9 mouse cellular contexts compared by ENCODE assay signal in genomic region chr2:146835241-146835990, GRCm38 (mm10). TPM values are rescaled to one million over a fixed set of nuclear protein-coding genes. Genes with fewer than 3 reads are reported as not detected.
A peak's percentile ranks its signal among the peaks of the same experiment; 100 is the strongest.
DNase-seq lines count a peak whose midpoint lies in the region; ATAC-seq and TF ChIP-seq lines count a peak whose summit lies in the region.
"Had no signal": no experiment of that assay in that cellular context is flagged by ENCODE, and none has a peak within 500 bp of the region (broad histone marks: within the 10 kb centered on the region; RNA-seq: fewer than 3 reads in every experiment).

No protein-coding gene starts in this region.

- H3K4me1 ChIP-seq in liver, embryonic 11.5 days (replicated peaks; ENCODE audit: control insufficient read depth, insufficient read depth, low read length), result no peaks in the 10 kb centered on the region
- H3K4me1 ChIP-seq in liver, postnatal 0 days (ENCODE audit: insufficient read depth), result no peaks in the 10 kb centered on the region
- peaks cover 7% of the 10 kb centered on the region for H3K4me1 ChIP-seq in embryonic facial prominence, embryonic 14.5 days (ENCODE audit: control insufficient read depth, insufficient read depth, low read length)
- H3K4me1 ChIP-seq in intestine, postnatal 0 days (replicated peaks; ENCODE audit: control insufficient read depth, insufficient read depth, low read length), result 0 out of 2 replicates have a peak, but pooled peaks cover 5% of the 10 kb centered on the region

- H3K4me2 ChIP-seq in liver, embryonic 11.5 days, result peak overlapping the region; percentile 38; the same call in 1 of the 2 replicates
- H3K4me2 ChIP-seq in liver, postnatal 0 days (ENCODE audit: low read depth, low read length), result no peak overlapping the region
- peak overlapping the region; percentile 48 for H3K4me2 ChIP-seq in embryonic facial prominence, embryonic 14.5 days (ENCODE audit: low read depth, low read length)
- H3K4me2 ChIP-seq in intestine, postnatal 0 days (replicated peaks; ENCODE audit: low read depth), result peak overlapping the region; percentile 40

- no peaks in the 10 kb centered on the region for H3K9me3 ChIP-seq in liver, embryonic 11.5 days (ENCODE audit: control insufficient read depth, low read length)
- H3K9me3 ChIP-seq in liver, postnatal 0 days (ENCODE audit: low read length), result no peaks in the 10 kb centered on the region
- no peaks in the 10 kb centered on the region for H3K9me3 ChIP-seq in embryonic facial prominence, embryonic 14.5 days (ENCODE audit: control insufficient read depth, low read length)
- H3K9me3 ChIP-seq in intestine, postnatal 0 days (ENCODE audit: control insufficient read depth), result no peaks in the 10 kb centered on the region

- H3K27me3 ChIP-seq in liver, embryonic 11.5 days (replicated peaks; ENCODE audit: control insufficient read depth, insufficient read depth, low read length), result peaks cover 89% of the 10 kb centered on the region
- peaks cover 90% of the 10 kb centered on the region for H3K27me3 ChIP-seq in liver, postnatal 0 days (ENCODE audit: insufficient read depth, low read length)
- H3K27me3 ChIP-seq in embryonic facial prominence, embryonic 14.5 days (replicated peaks; ENCODE audit: control insufficient read depth, insufficient read depth, low read length), result peaks cover 98% of the 10 kb centered on the region
- H3K27me3 ChIP-seq in intestine, postnatal 0 days (replicated peaks; ENCODE audit: control insufficient read depth, insufficient read depth, low read length), result peaks cover 93% of the 10 kb centered on the region

- no peak overlapping the region for H3K9ac ChIP-seq in liver, embryonic 11.5 days (ENCODE audit: low read depth, low read length)
- no peak overlapping the region for H3K9ac ChIP-seq in liver, postnatal 0 days (replicated peaks)
- no peak overlapping the region for H3K9ac ChIP-seq in embryonic facial prominence, embryonic 14.5 days (ENCODE audit: low read depth, low read length)
- H3K9ac ChIP-seq in intestine, postnatal 0 days (ENCODE audit: low read depth, low read length), result no peak overlapping the region
- H3K9ac ChIP-seq: liver, embryonic 14.5 days had no signal

- no peak for TF ChIP-seq CTCF in liver, postnatal 0 days (IDR thresholded peaks at IDR 0.05; ENCODE audit: low read depth)
- no peak for TF ChIP-seq CTCF in intestine, postnatal 0 days (IDR thresholded peaks at IDR 0.05; ENCODE audit: low read depth)

- no peaks in the 10 kb centered on the region for H3K36me3 ChIP-seq in liver, embryonic 11.5 days (ENCODE audit: control insufficient read depth, insufficient read depth, low read length)
- no peaks in the 10 kb centered on the region for H3K36me3 ChIP-seq in liver, postnatal 0 days (replicated peaks; ENCODE audit: insufficient read depth, low read length)
- no peaks in the 10 kb centered on the region for H3K36me3 ChIP-seq in embryonic facial prominence, embryonic 14.5 days (ENCODE audit: control insufficient read depth, insufficient read depth, low read length)
- no peaks in the 10 kb centered on the region for H3K36me3 ChIP-seq in intestine, postnatal 0 days (ENCODE audit: control insufficient read depth, insufficient read depth)

- H3K4me3 ChIP-seq in liver, embryonic 11.5 days (ENCODE audit: low read depth, low read length), result peak overlapping the region; percentile 14; the same call in 1 of the 2 replicates
- H3K4me3 ChIP-seq in liver, postnatal 0 days (ENCODE audit: low read depth, low read length), result no peak overlapping the region
- H3K4me3 ChIP-seq in embryonic facial prominence, embryonic 14.5 days (ENCODE audit: low read depth, low read length), result peak overlapping the region; percentile 25
- H3K4me3 ChIP-seq in intestine, postnatal 0 days (ENCODE audit: low read depth, low read length), result peak overlapping the region; percentile 21; the same call in 1 of the 2 replicates

- no peak; the same call in 1 of the 2 replicates for ATAC-seq in liver, embryonic 11.5 days (replicated peaks; ENCODE audit: low FRiP score)
- no peak for ATAC-seq in liver, postnatal 0 days
- no peak for ATAC-seq in embryonic facial prominence, embryonic 14.5 days (ENCODE audit: low read depth)
- no peak for ATAC-seq in intestine, postnatal 0 days

- no peak for TF ChIP-seq EP300 in liver, postnatal 0 days (IDR thresholded peaks at IDR 0.05; ENCODE audit: low read depth)

- no peak overlapping the region for H3K27ac ChIP-seq in liver, embryonic 11.5 days (ENCODE audit: low read depth, low read length)
- H3K27ac ChIP-seq in liver, postnatal 0 days (ENCODE audit: low read depth), result no peak overlapping the region
- no peak overlapping the region for H3K27ac ChIP-seq in embryonic facial prominence, embryonic 14.5 days (replicated peaks; ENCODE audit: low read depth, low read length)
- H3K27ac ChIP-seq in intestine, postnatal 0 days (ENCODE audit: low read depth, low read length), result no peak overlapping the region
- H3K27ac ChIP-seq: liver, embryonic 14.5 days had no signal

- 4% methylated on average over 20 of the region's 20 CpGs for WGBS in liver, embryonic 11.5 days
- 3% methylated on average over 20 of the region's 20 CpGs for WGBS in liver, postnatal 0 days (ENCODE audit: insufficient replicate concordance)
- under 1% methylated on average over 20 of the region's 20 CpGs for WGBS in embryonic facial prominence, embryonic 14.5 days
- WGBS in intestine, postnatal 0 days, result 3% methylated on average over 20 of the region's 20 CpGs

- no peak for DNase-seq in liver, embryonic 11.5 days (ENCODE audit: low spot score)
- no peak for DNase-seq in liver, postnatal 0 days
- no peak for DNase-seq in embryonic facial prominence, embryonic 14.5 days (ENCODE audit: low spot score)
- DNase-seq in retina, embryonic 14.5 days (ENCODE audit: low spot score), result peak; percentile 44
- DNase-seq in adipocyte (ENCODE audit: low spot score), result no peak
- no peak for DNase-seq in ovary, postnatal 14 days (ENCODE audit: low spot score)
- no peak for DNase-seq in B cell, adult 2 months

RNA-seq across cellular contexts. Expression of gene Kiz, which starts 20.2 kb away (rescaled TPM):
- 17.2 and 22.3 TPM in 2 replicates for polyA plus RNA-seq in liver, embryonic 11.5 days (2014; fragmentation: Nextera tagmentation; extraction: Ambion mirVana)
- 8.2 and 8.5 TPM in 2 replicates for polyA plus RNA-seq in liver, postnatal 0 days (2015; fragmentation: Nextera tagmentation; extraction: Ambion mirVana)
- 27.6 and 31.2 TPM in 2 replicates for polyA plus RNA-seq in embryonic facial prominence, embryonic 14.5 days (2014; fragmentation: Nextera tagmentation; extraction: Ambion mirVana)
- 9.3 and 9.8 TPM in 2 replicates for polyA plus RNA-seq in intestine, postnatal 0 days (2015; fragmentation: Nextera tagmentation; extraction: Ambion mirVana)
